Mouse (Mus musculus) small intestine, adult 2 months (tissue): ENCODE measurements around the gene Ifna1.

Experiments
- CTCF ChIP-seq: fragments of 200-500 bp; IDR thresholded peaks from 2 replicates; pipeline ENCODE4 v1.5.1; 2012; ENCODE audit warnings: low read depth, mild to moderate bottlenecking, control low read depth, inconsistent platforms, low read length, moderate library complexity, mixed read lengths; ENCODE audit not compliant: insufficient replicate concordance, insufficient read length; ENCODE audit errors: extremely low read depth
- POLR2A ChIP-seq: fragments of 200-500 bp; IDR thresholded peaks from 2 replicates; pipeline ENCODE4 v1.6.1; 2012; ENCODE audit warnings: low read depth, mild to moderate bottlenecking, control low read depth, inconsistent platforms, low read length, moderate library complexity

GRCm38 (mm10) chr4:88867926-88868911, 18.3 kb downstream of the Ifna1 start:
- TF ChIP-seq CTCF (no peak), POLR2A (no peak)
